Mouse (Mus musculus): ENCODE results near the gene Gm16181.
A peak's percentile ranks its signal among the peaks of the same experiment; 100 is the strongest.

DNA sequence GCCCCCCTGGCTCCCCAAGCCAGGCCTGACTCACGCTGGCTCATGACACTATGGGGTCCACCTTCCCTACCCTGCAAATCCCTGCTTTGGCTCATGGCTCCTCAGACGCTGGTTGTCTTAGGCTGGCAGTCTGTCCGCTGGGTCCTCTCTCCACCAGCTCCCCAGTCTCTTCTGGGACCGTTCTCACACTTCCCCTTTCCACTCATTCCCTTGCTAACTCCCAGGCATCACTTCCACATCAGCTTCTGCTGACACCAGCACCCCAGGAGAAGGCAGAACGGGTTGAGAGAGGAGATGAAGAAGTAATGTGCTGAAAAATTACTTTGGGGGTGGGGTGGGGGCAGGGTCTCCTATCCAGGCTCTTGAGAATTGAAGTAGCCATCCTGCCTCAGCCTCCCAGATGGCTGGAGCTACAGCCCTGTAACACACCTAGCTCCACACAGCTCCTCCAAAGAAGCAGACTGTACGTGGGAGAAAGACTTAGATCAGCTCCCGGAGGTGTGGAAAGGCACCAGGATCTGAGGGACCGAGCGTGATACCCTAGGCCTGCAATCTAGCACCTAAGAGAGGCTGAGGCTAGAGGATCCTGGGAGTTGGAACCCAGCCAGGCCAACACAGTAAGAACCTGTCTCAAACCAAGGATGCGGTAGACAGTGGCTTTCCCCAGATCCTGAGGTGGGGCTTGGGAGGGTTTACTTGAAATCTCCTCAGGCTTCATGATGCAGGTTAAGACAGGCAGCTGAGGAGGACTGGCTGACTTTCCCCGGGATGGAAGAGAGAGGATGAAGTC, 48.0 kb upstream of the Gm16181 start:
- no peak for TF ChIP-seq POLR2A (IDR thresholded peaks at IDR 0.05; ENCODE audit: borderline replicate concordance, low read depth, low read length)
- TF ChIP-seq CTCF (IDR thresholded peaks at IDR 0.05; ENCODE audit: low read depth, low read length): peak; percentile 17; the same call in 1 of the 2 replicates
